Mouse (Mus musculus): ENCODE measurements at regions not wholly inside any gene's neighbourhood (a gene's known extent, or its start where the extent isn't known, plus 50 kb on each side); places are given as distances from the start of the nearest gene placed in this dataset.

- no peak for DNase-seq (ENCODE audit: extremely low spot score, low spot score)
Observed at GRCm38 (mm10) chr1:71949549-71949948, 262.6 kb downstream of the Mreg start.

DNA sequence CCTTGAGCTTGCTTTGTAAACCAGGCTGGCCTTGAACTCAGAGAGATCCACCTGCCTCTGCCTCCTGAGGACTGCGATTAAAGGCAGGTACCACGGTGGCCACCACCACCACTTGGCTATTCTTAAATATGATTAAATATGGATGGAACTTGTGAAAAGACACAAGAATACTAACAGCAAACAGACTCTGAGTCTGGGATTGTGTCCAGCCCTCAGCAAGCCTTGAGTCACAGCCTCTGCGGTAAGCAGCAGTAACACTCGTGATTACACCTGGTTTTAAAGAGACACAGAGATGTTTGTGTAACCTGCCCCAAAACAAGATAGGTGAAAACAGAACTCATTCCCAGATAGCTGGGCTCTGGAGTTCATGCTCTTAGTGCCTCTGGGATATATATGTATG lies 263.4 kb downstream of the Mreg start:
- no peak for DNase-seq (ENCODE audit: extremely low spot score, low spot score)

GRCm38 (mm10) chr1:71947506-71947905 lies 264.6 kb downstream of the Mreg start:
- DNase-seq (ENCODE audit: extremely low spot score, low spot score): no peak

DNA sequence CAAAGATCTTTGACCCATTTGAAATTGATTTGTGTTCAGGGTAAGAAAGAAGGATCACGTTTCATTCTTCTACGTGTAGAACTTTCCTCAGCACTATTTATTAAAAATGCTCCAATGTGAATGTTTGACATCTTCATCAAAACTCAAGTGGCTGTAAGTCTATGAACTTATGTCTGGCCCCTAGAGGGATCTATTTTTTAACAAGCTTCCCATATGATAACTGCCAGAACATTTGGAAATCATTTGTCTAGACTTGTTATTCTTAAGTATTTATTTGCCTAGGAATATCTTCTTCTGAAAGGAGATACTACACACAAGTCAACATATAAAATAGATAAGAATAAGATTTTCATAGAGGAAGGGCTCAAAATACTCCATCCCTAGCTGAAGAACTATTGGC lies 265.2 kb downstream of the Mreg start:
- DNase-seq (ENCODE audit: extremely low spot score, low spot score): no peak

- no peak for DNase-seq (ENCODE audit: extremely low spot score, low spot score)
Observed at GRCm38 (mm10) chr1:71945070-71945469, 267.0 kb downstream of the Mreg start.

DNA sequence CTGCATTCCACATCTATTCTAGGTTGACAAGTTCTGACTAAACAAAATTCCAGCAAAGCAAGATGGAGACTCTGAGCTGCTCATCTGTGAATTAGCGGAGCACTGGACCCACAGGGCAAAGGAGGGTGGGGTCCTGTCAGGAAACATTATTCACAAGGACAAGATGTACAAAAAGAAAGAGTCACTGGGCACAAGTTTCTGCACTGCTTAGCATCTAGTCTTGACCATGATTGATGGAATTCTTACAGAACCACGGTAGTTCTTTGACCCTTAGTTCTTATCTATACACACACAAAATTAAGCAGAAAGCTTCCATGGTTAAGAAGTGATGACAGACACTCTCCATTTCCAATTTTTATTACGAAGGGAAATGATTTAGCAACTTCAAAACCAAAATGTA lies 267.6 kb downstream of the Mreg start:
- no peak for DNase-seq (ENCODE audit: extremely low spot score, low spot score)

GRCm38 (mm10) chr1:71942145-71942544 lies 270.0 kb downstream of the Mreg start:
- no peak for DNase-seq (ENCODE audit: extremely low spot score, low spot score)

- no peak for DNase-seq (ENCODE audit: extremely low spot score, low spot score)
Observed at GRCm38 (mm10) chr1:71941688-71942087, 270.4 kb downstream of the Mreg start.

GRCm38 (mm10) chr1:71940900-71941299 lies 271.2 kb downstream of the Mreg start:
- no peak for DNase-seq (ENCODE audit: extremely low spot score, low spot score)

GRCm38 (mm10) chr1:71938323-71939007 lies 273.6 kb downstream of the Mreg start:
- DNase-seq (ENCODE audit: extremely low spot score, low spot score): no peak

GRCm38 (mm10) chr1:71937922-71938321 lies 274.2 kb downstream of the Mreg start:
- no peak for DNase-seq (ENCODE audit: extremely low spot score, low spot score)

GRCm38 (mm10) chr1:71937168-71937567 lies 274.9 kb downstream of the Mreg start:
- no peak for DNase-seq (ENCODE audit: extremely low spot score, low spot score)

GRCm38 (mm10) chr1:71936501-71937129 lies 275.5 kb downstream of the Mreg start:
- no peak for DNase-seq (ENCODE audit: extremely low spot score, low spot score)

GRCm38 (mm10) chr1:71925501-71925900 lies 272.5 kb upstream of the Fn1 start:
- no peak for DNase-seq (ENCODE audit: extremely low spot score, low spot score)

- no peak for DNase-seq (ENCODE audit: extremely low spot score, low spot score)
Observed at GRCm38 (mm10) chr1:71924884-71925283, 271.9 kb upstream of the Fn1 start.

GRCm38 (mm10) chr1:71923731-71924130 lies 270.7 kb upstream of the Fn1 start:
- no peak for DNase-seq (ENCODE audit: extremely low spot score, low spot score)

DNA sequence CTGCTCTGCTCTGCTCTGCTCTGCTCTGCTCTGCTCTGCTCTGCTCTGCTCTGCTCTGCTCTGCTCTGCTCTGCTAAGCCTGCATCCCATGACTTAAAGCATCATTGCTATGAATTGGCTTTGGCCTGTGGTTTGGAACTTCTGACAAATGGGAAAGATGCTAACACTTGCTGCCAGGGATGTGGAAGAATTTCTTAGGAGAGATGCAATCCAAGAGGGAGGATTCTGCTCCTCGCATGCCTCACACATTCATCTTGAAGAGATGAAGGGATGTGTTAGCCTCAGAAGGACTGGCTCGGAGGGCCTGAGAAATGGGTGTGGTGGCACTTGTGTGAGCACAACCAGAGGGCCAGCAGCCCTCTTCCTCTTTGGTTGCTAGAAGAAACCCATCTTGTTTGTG lies 268.5 kb upstream of the Fn1 start:
- DNase-seq (ENCODE audit: extremely low spot score, low spot score): no peak

- DNase-seq (ENCODE audit: extremely low spot score, low spot score): no peak
Observed at GRCm38 (mm10) chr1:71919891-71920290, 266.9 kb upstream of the Fn1 start.

DNA sequence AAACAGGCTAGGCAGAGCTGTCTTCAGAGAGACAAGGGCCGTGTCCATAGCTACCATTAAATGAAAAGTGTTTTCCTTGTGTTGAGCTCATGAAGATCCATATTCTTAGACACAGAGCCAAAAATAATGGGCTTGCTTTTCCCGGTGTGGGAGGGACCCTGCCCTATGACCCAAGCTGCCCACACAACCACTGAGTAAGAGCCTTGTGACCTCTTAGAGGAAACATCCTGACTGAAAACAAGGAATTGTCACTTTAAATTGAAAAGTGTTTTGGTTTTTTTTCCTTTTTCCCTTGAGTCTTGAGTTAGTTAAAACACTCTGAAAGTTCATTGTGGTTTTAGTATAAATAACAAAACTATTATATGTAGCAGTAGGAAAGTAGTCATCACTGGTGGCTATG lies 264.0 kb upstream of the Fn1 start:
- no peak for DNase-seq (ENCODE audit: extremely low spot score, low spot score)

GRCm38 (mm10) chr1:71914439-71914838 lies 261.4 kb upstream of the Fn1 start:
- DNase-seq (ENCODE audit: extremely low spot score, low spot score): no peak

GRCm38 (mm10) chr1:71913221-71913620 lies 260.2 kb upstream of the Fn1 start:
- DNase-seq (ENCODE audit: extremely low spot score, low spot score): no peak

DNA sequence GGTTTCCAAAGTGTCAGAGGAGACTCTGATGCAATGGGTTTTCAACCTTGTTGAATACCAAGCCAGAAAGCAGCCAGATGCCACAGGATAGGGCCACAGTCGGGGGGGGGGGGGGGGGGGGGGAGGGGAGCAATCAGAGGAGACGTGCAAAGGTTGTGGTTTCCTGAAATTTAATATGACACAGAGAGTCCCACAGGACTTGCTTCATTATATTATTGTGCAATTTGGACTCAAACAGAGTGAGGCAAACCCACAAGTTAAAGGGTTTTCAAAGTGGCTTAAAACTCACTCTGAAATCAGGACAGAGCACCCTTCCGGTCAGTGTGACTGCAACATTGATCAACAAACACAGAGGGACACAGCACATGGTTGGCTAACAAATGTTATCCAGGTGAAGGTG lies 259.4 kb upstream of the Fn1 start:
- DNase-seq (ENCODE audit: extremely low spot score, low spot score): no peak

DNA sequence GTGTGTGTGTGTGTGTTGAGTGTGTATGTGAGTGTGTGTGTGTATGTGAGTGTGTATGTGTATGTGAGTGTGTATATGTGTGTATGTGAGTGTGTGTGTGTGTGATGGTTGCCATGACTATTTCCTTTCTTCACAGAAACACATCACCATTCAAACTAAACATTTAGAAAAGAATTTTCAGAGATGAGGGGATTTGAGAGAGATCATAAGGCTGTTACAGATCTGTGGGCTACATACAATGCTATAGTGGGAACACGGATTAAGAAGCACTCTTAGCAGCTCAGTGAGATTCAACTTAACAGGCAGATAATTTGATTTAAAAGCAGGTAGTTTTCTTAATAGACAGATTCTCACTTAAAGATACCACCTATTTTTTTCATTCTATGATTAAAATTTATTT lies 257.1 kb upstream of the Fn1 start:
- no peak for DNase-seq (ENCODE audit: extremely low spot score, low spot score)

Measured in neural tube, embryonic 10.5 days (tissue).